Mouse (Mus musculus) G1E-ER4 (cell line): ENCODE results near the gene Lrrc46. TPM values are rescaled to one million over a fixed set of nuclear protein-coding genes. Genes with fewer than 3 reads are reported as not detected.
A peak's percentile ranks its signal among the peaks of the same experiment; 100 is the strongest.

Experiments used
- GATA1 ChIP-seq: IDR thresholded peaks from one replicate; pipeline ENCODE4 v1.8.0; 2012; ENCODE audit warnings: low read length, inconsistent platforms
- polyA plus RNA-seq: library from polyadenylated mRNA; stranded (reverse); fragments of >175 nt; gene quantifications from 2 replicates; pipeline ENCODE4 v1.2.3, GENCODE M21; 2012

Gene Lrrc46
- polyA plus RNA-seq, 1 experiment: not detected

DNA sequence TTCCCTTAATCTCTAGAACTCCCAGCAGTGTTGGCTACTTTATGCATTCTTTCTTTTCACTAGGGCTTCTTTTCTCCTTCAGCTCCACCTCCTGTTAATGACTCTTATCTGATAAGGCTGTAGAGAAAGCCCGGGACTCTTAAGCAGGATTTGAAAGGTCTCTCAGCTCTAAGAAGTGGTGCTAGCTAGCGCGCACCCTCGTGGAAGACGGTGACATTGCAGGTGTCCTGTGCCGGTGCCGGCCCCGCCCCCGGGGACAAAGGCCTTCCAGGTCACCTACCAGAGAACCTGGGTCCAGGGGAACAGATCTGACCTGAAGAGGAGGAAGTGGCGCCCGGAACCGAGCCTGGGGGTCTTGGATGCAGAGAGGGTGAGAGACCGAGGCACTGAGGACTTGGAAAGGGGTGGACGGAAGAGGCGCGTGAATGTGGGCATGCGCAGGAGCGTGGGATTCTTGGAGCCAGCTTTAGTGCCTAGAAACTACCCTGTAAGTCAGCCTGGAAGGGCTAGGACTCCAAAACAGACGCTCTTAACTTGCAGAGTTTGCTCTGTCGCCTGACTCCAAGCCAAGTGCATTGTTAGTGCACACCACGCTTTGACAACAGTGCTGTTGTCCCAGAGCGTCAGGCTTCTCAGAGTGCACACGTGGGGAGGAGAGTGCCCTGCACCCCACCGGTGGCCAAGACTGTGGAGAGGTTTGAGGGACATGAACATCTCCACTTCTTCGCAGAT is 11.4 kb downstream of the Lrrc46 start, which contains the start of gene Scrn2:
Gene Scrn2, plus strand, starts transcription at position 253 of the 732 bp plus-strand sequence.
- TF ChIP-seq GATA1: peak; percentile 30

- TF ChIP-seq GATA1: no peak
These were observed 15.4 kb downstream of the Lrrc46 start for GRCm38 (mm10) chr11:97025721-97026344.

DNA sequence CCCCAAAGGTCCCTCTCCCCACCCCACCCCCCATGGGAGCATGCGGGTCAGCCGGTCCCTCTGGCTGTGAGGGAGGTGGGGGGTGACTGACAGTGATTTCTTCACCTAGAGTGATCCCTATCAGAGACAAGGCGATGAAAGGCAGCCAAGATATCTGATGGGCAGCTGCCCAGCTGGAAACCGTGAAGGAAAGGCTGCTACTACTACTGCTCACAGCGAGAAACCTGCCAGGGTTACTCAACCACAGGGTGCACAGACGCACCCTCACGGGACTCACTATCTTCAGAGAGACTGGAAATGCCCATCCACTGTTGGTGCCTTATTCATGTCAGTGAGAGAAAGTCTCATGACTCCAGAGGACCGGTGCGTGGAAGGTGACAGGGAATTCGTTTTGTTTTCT is 16.2 kb downstream of the Lrrc46 start:
- TF ChIP-seq GATA1: no peak

- TF ChIP-seq GATA1: no peak
These were observed 19.2 kb downstream of the Lrrc46 start for GRCm38 (mm10) chr11:97021873-97022484.

DNA sequence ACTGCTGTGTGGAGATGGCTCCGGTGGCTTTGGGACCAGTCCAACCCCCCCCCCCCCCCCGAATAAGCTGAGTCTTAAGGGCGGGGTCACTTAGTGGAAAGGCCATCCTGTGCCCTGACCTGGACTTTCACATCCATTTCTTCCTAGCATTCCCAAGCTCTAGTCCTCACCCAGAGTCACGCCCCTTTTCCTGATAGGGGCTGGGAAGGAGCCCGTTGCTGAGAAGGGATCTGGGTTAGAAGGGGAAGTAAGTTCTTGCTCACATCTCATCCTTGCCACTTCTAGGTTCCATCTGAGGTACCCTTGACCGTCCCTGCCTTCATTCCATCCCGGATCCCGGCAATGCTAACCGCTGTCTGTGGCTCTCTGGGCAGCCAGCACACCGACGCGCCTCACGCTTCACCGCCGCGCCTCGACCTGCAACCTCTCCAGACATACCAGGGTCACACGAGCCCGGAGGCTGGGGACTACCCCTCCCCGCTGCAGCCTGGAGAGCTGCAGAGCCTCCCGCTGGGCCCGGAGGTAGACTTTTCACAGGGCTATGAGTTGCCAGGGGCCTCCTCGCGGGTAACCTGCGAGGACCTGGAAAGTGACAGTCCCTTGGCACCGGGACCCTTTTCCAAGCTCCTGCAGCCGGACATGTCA is 20.0 kb downstream of the Lrrc46 start:
- TF ChIP-seq GATA1: no peak

DNA sequence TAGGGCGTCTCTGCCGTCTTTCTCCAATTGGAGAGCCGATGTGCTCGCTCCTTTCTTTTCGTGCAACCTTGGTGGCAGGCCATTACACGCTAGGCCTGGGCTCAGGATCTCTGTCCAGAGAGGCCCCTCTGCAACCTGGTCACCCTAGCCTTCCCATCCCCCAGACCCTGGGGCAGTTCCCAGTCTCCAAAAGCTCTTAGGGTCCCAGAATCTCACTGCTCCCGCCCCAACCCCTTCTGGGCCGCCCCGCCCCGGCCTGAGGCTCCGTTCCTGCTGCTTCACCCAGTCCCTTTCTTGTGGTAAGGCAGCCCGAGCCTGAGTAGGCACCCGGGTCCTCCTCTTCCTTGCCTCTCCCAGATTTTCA is 21.9 kb downstream of the Lrrc46 start:
- TF ChIP-seq GATA1: no peak

DNA sequence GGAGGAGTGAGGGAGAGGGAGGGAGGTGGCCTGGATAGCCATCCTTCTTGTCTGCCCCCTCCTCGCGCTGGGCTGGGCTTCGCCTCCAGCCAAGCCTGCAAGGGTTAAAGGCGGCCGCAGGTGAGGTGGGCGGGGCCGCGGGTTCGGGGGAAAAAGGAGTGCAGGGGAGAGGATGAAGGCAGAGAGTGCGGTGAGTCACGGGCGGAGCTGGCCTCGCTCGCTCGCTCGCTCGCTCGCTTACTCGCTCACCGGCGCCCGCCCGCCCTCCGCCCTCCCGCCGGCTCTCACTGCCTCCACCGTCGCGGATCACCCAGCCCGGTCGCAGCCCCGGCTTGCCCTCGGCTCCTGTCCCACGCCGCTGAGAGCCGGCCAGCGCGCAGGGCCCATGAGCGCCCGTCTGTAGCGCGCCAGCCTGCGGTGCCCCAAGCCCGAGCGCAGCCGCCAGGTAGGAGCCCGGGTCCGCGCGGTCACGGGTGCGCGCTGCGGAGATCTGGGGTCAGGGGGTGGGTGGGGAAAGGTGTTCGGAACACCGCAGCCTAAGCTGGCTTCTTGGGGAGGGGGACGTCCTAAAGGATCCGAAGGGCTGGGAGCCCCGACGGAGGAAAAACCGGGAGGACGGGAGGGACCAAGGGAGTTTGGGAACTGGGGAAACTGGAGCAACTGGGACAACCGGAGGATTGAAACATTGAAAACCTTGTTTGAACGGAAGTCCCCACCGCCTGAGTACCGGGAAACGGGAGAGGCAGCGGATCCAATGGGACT is 22.4 kb downstream of the Lrrc46 start:
- TF ChIP-seq GATA1: no peak

- TF ChIP-seq GATA1: no peak
These were observed 23.3 kb downstream of the Lrrc46 start for GRCm38 (mm10) chr11:97017696-97018582.

GRCm38 (mm10) chr11:97013121-97013670 is 28.0 kb downstream of the Lrrc46 start, which contains the start of gene Sp6:
Gene Sp6 (plus strand): TSS chr11:97013394.
- TF ChIP-seq GATA1: no peak

GRCm38 (mm10) chr11:97009198-97009790 is 31.9 kb downstream of the Lrrc46 start:
- TF ChIP-seq GATA1: no peak

- TF ChIP-seq GATA1: no peak
These were observed 34.0 kb downstream of the Lrrc46 start for GRCm38 (mm10) chr11:97007093-97007794.

DNA sequence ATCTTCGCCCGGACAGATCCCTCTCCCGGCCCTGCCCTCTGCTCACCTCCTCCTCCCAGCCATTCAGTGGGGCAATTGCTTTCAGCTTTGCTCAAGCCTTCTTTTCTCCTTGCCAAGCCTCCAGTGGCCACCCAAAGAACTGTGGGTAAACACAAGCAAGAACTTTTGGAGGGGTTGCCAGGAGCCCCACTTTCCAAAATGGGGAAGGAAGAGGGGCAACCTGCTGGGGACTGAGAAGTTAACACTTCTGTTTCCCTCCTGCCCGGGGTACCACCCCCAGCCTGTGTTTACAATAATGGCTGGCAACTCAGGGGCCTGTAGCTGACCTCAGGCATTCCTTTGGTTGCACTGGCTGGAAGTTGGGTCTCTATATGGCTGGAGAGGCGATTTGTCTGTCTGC is 38.0 kb downstream of the Lrrc46 start:
- no peak for TF ChIP-seq GATA1

GRCm38 (mm10) chr11:96997380-96997956 is 43.7 kb downstream of the Lrrc46 start:
- TF ChIP-seq GATA1: no peak
